Mouse (Mus musculus) neural tube, embryonic 15.5 days (tissue): ENCODE results near the gene Cox19. TPM values are rescaled to one million over a fixed set of nuclear protein-coding genes. Genes with fewer than 3 reads are reported as not detected.
A peak's percentile ranks its signal among the peaks of the same experiment; 100 is the strongest.

Experiments
- microRNA counts: library from miRNA; unstranded; fragments of <30 nt; microRNA quantifications from one replicate; lab custom pipeline; 2016
- microRNA-seq: library from miRNA; unstranded; fragments of <30 nt; microRNA quantifications from one replicate; pipeline ENCODE4, GENCODE M21; 2017
- polyA plus RNA-seq: library from polyadenylated mRNA; unstranded; fragments of >200 nt; fragmentation: Nextera tagmentation; extraction: Ambion mirVana; gene quantifications from 2 replicates; pipeline ENCODE4 v1.2.1, GENCODE M21; 2015

The Cox19 gene
- polyA plus RNA-seq, 1 experiment from 2014 or later = 107 TPM

MicroRNAs encoded within 50 kb of the gene (microRNA counts, 519-probe panel; counts per million panel counts)
- microRNA mmu-miR-339-3p (lab: Ali Mortazavi, UCI) (not detected), microRNA mmu-miR-339-5p (lab: Ali Mortazavi, UCI) (909 counts per million, percentile 4 among the panel's probes with 10 or more counts)

Small RNAs within 50 kb of the gene (microRNA-seq; reads per million reads assigned to microRNA genes)
- 240 reads per million, percentile 66 among the genes with 10 or more reads in this experiment for gene Mir339

Other genes with a start within 250 kb of the Cox19 start
- 272 and 321 TPM in 2 replicates for gene Prkar1b, start 201.4 kb downstream of the Cox19 start, polyA plus RNA-seq
- 3.9 and 4.6 TPM in 2 replicates for gene Dnaaf5, start 201.2 kb downstream of the Cox19 start, polyA plus RNA-seq
- gene Sun1, start 150.8 kb downstream of the Cox19 start, polyA plus RNA-seq = 41.7 and 42.1 TPM in 2 replicates
- gene Get4, start 99.1 kb downstream of the Cox19 start, polyA plus RNA-seq = 119 and 126 TPM in 2 replicates
- gene Adap1, start 25.8 kb downstream of the Cox19 start, polyA plus RNA-seq = 86.2 and 132 TPM in 2 replicates
- 2.1 TPM in 1 of 2 replicates, not detected in the other for gene Cyp2w1, start 1.2 kb upstream of the Cox19 start, polyA plus RNA-seq
- 2.6 and 3.0 TPM in 2 replicates for gene Gpr146, start 26.3 kb upstream of the Cox19 start, polyA plus RNA-seq
- 0.47 and 0.64 TPM in 2 replicates for gene C130050O18Rik, start 53.9 kb upstream of the Cox19 start, polyA plus RNA-seq
- gene Gper1, start 71.7 kb upstream of the Cox19 start, polyA plus RNA-seq = 7.8 and 9.6 TPM in 2 replicates
- 15.7 and 22.7 TPM in 2 replicates for gene 3110082I17Rik, start 109.1 kb upstream of the Cox19 start, polyA plus RNA-seq
- 22.9 and 23.2 TPM in 2 replicates for gene Zfand2a, start 133.1 kb upstream of the Cox19 start, polyA plus RNA-seq
- gene Uncx, start 192.1 kb upstream of the Cox19 start, polyA plus RNA-seq = 23.7 and 35.3 TPM in 2 replicates